Mouse (Mus musculus): ENCODE data around the gene Arl14.
"Not testable (repeated sequence)": the region's sequence is repeated elsewhere in the genome, so short reads cannot be mapped to it uniquely, and the experiment has no call there.

Gene Arl14

DNA sequence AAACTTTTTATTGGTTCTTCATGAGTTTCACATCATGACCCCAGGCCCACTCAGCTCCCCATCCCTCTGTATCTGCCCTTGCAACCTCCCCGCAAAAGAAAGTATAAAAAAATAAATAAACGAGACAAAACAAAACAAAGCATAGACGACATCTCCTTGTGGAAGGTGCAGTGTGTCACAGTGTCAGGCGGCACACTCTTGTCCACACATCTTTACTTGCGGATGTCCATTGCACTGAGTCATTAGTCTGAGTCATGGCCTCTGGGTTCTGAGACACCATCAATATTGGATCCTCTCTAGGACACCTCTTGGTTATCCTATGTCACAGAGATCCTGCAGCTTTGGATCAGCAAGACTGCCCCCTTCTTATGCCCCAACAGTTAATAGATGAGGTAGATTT, 7.7 kb upstream of the Arl14 start:
- no peak for DNase-seq

DNA sequence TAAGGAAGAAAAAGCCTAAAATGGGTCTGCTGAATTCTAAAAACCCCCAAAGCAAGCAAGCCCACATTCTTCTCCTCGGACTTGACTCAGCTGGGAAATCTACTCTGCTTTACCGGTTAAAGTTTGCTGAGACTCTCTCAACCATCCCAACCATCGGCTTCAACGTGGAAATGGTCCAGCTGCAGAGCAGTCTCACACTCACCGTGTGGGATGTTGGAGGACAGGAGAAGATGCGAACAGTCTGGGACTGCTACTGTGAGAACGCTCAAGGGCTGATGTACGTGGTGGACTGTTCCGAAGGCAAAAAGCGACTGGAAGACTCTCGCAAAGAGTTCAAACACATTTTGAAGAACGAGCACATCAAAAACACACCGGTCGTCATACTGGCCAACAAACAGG, 282 bp downstream of the Arl14 start:
- DNase-seq, result no peak

- DNase-seq, result no peak
These were observed 768 bp downstream of the Arl14 start for GRCm38 (mm10) chr3:69222987-69223386.

- DNase-seq, result no peak
These were observed 1.4 kb downstream of the Arl14 start for GRCm38 (mm10) chr3:69223666-69224065.

DNA sequence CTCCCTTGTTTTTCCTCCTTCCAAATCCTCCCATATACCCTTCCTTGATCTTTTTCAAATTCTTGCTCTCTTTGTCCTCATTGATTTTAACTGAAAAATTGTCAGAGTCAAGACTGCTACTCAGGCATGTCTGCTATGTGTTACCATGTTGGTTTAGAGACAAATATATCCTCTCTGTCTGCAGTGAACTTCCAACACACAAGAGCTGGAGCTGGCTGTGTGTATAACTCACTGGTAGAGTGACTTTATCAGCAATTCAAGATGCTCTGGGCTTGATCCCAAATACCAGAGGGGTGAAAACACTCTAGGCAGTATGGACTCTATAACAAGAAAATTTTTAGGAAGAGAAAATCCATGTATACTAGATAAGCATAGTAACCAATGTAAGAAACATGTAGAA, 2.8 kb downstream of the Arl14 start:
- DNase-seq, result no peak

- no peak for DNase-seq
These were observed 4.3 kb downstream of the Arl14 start for GRCm38 (mm10) chr3:69226496-69226895.

GRCm38 (mm10) chr3:69228002-69228401, 5.8 kb downstream of the Arl14 start:
- no peak for DNase-seq

DNA sequence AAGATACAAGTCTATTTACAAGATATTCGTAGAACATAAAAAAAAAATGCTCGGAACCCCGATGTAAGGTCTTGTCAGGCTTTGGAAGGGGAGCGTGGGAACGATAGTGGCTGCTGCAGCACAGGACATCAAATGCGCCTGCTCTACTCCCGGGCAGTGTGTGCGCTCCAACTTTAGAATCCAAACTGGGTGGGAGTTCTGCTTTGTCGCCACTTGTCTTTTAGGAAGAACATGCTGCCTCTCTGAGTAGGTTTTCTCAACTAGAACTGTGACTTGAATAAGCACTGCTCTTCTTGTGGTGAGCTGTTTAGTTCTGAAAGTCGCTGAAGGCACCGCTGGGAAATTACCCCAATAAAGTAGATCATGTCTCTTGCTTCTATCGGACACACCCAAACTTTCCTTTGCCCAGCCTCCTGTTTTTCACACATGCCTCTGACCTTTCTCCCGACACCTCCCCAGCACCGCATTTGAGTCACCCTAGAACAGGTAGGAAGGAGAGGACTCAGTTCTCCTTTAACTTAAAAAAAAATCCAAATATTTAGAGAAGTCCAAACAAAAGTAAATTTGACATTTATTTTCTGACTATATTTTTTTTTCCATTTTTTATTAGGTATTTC, 9.4 kb downstream of the Arl14 start:
- no peak for DNase-seq

DNA sequence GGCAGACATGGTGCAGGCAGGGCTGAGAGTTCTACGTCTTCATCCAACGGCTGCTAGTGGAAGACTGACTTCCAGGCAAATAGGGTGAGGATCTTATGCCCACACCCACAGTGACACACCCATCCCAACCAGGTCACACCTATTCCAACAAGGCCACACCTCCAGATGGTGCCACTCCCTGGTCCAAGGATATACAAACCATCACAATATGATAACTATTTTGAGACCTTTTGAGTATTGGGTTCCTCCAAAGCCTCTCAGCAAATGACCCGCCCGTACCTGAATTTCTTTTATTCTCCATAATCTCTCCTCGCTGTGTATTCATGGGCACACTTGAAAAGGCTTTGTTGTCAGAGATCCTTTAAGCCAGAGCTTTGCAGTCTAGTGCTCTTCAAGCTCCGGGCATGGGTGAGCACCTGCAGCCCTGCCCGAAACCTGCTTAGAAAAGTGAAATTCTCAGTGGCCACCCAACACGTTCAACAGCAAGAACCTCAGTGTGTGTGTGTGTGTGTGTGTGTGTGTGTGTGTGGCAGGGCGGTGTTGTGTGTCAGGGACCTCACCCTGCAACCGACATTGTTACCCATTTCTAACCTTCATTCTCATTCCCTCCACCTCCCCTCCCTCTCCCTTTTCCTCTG, 11.5 kb downstream of the Arl14 start:
- DNase-seq, result not testable (repeated sequence)

GRCm38 (mm10) chr3:69234525-69234924, 12.3 kb downstream of the Arl14 start:
- no peak for DNase-seq

DNA sequence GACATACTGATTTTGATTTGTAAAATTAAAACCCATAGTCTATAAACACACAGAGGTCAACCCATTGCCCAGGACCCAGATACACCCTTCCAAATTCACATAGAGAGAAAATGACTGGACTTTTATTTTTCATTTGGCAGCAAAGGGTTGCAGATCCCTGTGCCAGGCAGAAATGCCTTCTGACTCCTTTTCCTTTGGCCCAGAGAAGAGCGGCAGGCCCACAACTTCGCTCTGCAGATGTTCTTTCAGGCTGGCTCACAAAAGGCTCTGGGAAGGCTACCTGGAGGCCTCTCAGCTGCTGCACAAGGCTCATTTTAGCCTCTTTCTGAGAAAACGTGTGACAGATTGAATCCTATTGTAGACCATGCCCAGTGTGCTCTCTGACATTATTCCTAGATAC, 13.6 kb downstream of the Arl14 start:
- no peak for DNase-seq

- no peak for DNase-seq
These were observed 14.3 kb downstream of the Arl14 start for GRCm38 (mm10) chr3:69236491-69236890.

DNA sequence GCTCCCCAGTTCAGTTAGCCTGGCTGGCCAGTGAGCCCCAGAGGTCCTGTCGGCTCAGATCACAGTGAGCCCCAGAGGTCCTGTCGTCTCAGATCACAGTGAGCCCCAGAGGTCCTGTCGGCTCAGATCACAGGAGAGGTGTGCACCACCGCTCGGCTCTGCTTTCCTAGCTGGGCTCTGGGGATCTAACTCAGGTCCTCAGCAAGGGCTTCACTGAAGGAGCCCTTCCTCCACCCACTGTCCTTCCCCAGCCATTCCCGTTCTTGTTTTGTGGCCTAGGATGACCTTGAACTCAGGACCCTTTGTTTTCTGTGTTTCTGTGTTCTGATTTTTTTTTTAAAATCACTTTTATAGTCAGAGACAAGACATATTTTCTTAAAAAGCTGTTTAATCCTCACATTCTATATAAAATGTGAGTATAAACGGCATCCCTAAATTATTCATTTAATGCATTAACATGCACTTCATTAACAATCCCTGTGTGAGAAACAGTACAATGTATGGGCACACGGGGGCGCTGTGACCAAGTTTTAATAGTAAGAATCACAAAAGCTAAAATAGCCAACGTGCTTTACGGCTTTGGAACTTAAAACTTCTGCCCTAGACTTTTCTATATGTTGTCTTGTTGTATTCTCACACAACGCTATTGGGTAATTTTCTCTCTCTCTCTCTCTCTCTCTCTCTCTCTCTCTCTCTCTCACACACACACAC, 16.1 kb downstream of the Arl14 start:
- DNase-seq, result peak; percentile 37 to 82

DNA sequence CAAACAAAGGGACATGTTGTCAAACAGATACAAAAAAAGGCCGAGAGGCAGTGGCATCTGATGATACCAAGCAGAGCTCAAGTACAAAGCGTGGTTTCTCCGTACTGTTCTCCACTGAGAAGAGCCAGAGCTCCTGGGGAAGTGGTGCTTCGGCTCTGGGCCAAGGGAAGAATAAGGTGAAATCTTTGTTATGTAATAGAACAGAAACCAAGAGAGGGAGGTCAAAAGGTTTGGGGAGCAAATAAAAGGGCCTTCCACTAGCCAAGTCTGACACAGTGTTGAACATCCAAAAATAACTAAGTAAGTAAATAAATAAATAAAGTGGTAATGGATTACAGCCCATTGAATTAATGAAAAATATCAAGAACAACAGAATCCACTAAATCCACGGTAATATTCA, 17.0 kb downstream of the Arl14 start:
- no peak for DNase-seq

DNA sequence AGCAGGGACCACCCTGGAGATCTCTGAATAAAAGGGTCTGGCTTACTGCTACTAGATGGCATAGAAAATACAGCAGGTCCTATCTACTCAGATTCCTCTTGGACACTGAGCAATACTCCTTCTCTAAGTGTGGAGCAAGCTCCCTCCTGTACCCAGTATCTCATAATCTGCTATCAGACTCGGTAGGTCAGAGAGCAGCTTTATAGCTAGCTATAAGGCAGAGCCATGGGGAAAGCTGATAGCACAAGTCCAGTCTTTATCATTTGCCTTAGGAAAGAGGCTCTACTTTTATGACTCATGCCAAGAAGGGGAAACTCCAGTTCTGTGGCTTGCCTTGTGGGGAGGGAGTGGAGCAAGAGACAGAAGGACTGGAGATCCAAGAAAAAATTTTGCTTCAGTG, 18.8 kb downstream of the Arl14 start:
- no peak for DNase-seq

DNA sequence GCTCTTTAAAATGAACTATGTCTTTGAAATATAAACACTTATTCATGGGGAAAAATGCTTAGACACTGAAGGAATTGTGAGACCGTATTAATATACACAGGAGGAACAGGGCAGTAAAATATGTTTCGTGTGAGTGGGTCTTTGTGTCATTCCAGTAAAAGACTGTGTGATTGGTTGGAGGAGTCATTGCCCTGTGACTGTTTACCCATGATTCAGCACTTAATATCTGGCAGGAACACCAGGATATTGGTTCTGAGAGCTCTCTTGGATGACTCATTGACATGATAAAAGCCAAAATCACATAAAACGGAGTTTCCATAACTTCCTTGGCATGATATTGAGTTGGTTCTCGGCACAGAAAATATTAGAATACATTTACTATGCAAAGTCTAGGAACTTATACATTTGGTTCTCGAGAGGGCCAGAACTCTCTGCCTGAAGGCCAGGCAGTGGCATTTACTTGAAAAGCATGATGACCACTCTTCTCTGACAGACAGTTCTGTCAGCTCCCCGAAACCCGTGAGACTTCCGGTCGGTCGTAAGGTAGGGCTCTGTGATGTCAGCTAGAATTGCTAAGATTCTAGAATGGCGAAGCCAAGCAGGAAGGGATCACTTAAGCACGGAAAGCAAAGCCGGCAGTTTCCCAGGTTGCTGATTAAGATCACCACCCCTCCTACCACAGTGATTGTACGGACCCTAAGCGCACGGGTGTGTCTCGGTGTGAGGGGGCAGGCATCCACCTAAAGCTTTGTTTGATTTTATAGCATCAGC, 31.1 kb downstream of the Arl14 start:
- no peak for DNase-seq

DNA sequence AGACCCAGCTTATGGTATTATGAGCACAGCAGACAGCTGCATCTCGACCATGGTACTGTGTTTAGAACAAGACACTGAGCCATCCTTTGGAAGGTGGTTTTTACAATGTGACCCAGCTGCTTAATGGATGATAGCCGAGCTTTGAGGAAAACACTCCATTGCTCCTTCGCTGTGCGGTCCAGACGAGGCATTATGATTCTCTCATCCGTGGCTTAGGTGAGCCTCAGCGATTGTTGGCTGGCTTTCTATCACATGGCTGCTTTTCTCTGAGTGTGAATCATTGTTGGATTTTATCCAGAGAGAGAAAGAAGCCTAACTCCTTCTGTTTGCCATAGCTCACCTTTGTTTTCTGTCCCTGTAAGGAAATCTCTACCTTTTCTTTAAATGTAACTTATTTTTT, 32.5 kb downstream of the Arl14 start:
- no peak for DNase-seq

- DNase-seq, result peak; percentile 59 to 60
These were observed 35.0 kb downstream of the Arl14 start for GRCm38 (mm10) chr3:69257049-69257699.

GRCm38 (mm10) chr3:69263010-69263643, 40.9 kb downstream of the Arl14 start:
- DNase-seq, result peak in 1 of 2 experiments; percentile 8

DNA sequence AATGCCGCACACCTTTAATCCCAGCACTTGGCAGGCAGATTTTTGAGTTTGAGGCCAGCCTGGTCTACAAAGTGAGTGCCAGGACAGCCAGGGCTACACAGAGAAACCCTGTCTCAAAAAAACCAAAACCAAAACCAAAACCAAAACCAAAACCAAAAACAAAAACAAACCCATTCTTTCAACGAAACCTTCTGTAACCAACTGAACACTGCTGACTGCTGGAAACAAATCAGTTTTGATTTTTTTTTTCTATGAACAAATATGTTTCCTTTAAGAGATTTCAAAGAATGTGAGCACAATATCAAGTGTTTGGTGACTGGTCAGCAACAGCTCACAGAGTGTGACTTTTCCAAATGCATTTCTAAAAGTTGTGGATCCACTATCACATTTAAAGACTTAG, 42.1 kb downstream of the Arl14 start:
- not testable (repeated sequence) for DNase-seq

DNA sequence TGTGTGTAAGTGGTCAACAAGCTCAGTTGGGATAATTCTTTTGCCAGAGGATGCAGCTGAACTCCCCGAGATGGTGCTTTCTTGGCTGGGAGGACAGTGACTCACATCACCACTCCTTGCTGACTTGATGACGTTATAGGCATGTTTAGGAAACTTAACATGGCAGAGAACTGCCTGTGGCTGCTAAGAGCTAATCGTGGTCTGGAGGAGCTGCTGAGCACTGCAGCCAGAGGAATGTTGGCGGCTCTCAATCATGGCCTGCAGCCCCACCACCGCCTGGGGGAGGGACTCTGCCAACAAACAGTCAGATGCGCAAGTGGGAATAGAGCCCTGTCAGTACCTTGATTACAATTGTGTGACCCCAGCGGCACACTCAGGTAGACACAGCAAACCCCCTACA, 49.6 kb downstream of the Arl14 start:
- no peak for DNase-seq
